Mouse (Mus musculus) megakaryocyte, adult 5-6 weeks (primary cell): ENCODE data around the gene Actr3. TPM values are rescaled to one million over a fixed set of nuclear protein-coding genes. Genes with fewer than 3 reads are reported as not detected.
A peak's percentile ranks its signal among the peaks of the same experiment; 100 is the strongest.
"Not testable (repeated sequence)": the region's sequence is repeated elsewhere in the genome, so short reads cannot be mapped to it uniquely, and the experiment has no call there.

Source experiments
- ATAC-seq: 2 replicates; pipeline ENCODE4 v1.8.0; 2016; ENCODE audit warnings: mild to moderate bottlenecking, inconsistent platforms; ENCODE audit not compliant: poor library complexity, severe bottlenecking
- total RNA-seq, 2 experiments: library from RNA; stranded (forward) in 1 of 2; stranded (reverse) in 1 of 2; fragments of 153-499, 151-499 nt in 1 of 2; fragments of 221-1000, 200-1000 nt in 1 of 2; gene quantifications; 2 replicates each; pipeline versions ENCODE4 v1.2.3 to v1.2.4; 2015 to 2017

The Actr3 gene
- total RNA-seq, 2 experiments from 2014 or later: 1,297 to 1,894 TPM

DNA sequence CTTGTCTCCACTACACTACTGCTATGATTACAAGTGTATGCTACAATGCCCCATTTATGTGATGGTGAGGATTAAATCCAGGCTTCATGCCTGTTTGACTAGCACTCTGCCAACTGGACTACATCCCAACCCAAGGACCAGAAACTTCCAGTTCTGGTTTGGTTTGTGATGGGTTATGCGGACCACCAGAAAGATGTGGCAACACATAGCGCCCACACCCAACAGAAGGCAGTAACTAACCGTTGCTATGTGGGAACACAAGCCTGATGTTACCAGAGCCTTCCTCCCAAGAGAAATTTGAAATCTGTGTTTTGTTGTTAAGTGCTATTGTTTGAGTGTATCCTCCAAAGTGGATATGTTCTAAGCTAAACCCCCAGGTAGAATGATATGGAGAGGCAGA, 4.0 kb upstream of the Actr3 start:
- no peak for ATAC-seq

- ATAC-seq: no peak
Observed at GRCm38 (mm10) chr1:125438826-125439225, 3.3 kb upstream of the Actr3 start.

DNA sequence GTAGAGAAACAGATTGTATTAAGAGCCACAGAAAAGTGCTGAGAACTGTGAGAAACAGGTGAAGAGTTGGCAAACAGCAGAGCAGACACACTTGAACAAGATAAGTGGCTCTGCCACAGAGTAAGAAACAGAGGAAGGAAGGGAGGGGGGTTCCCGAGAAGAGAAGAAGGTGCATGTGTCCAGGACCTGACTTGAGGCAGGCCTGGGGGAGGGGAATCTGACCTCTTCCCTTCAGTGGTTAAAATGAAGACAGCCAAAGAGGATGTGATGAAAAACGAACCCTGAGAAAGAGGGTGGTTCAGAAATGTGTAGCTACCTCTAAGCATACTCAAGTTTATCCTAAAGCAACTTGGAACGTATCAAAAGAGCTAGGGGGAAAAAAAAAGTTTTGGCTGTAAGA, 2.4 kb upstream of the Actr3 start:
- peak; percentile 13 for ATAC-seq

DNA sequence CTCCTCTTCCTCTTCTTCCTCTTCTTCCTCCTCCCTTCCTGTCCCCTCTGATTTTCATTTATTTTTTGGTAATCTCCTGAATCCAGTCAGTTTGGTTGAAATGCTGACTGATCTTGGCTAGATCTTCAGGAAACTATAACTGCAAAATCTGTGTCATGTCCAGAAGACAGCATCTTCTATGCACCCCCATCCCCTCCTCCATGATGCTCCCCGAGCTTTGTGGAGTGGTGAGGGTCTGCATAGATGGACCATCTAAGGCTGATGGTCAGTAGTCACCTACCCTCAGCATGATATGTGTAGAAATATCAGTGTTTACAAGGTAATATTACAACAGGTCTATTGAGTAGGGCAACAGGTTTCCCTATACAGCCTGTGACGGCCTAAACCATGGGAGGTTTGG, 1.6 kb upstream of the Actr3 start:
- ATAC-seq: no peak

- ATAC-seq: no peak
Observed at GRCm38 (mm10) chr1:125435018-125435368, 534 bp downstream of the Actr3 start.

DNA sequence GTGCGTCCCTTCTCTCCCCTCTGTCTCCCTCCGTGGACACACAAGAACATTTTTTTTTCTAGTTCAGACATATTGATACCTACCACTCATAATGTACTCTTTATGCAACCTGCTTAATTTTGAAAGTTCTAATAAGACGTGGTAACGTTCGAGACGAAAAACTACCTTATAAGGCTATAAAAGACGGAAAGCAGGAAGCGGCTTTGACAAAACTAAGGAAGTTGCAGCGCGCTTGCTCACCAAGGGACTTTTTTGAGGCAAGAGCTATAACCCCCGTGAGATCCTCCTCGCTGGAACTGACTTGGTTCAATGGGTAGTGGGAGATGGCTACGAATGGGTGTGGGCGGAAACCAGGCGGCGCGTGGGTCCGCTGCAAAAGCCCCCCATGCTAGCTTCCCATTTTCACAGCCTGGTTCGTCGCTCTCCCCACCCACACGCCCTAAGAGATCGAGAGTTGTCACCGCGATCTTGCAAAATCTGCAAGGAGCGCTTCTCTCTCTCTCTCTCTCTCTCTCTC, 984 bp downstream of the Actr3 start:
- ATAC-seq: peak; percentile 41

- no peak for ATAC-seq
Observed at GRCm38 (mm10) chr1:125431286-125431685, 4.2 kb downstream of the Actr3 start.

GRCm38 (mm10) chr1:125430737-125431136, 4.8 kb downstream of the Actr3 start:
- ATAC-seq: no peak

DNA sequence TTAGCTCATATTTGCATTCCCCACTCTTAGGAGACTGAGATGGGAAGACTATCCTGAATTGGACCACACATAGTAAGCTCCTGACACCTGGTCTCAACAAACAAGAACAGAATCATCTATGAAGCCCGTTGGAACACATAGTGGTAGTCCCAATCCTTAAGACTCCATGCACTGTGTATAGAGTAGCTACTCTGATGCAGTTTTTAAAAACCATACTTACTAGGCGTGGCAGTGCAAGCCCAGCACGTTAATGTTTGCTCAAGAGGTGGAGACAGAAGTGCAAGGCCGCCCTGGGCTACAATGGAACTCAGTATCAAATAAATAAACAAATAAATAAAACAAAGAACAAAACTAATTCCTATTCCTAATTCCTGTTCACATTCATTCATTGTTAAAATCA, 5.5 kb downstream of the Actr3 start:
- no peak for ATAC-seq

- no peak for ATAC-seq
Observed at GRCm38 (mm10) chr1:125428315-125428714, 7.2 kb downstream of the Actr3 start.

- peak; percentile 53 for ATAC-seq
Observed at GRCm38 (mm10) chr1:125426387-125427045, 9.0 kb downstream of the Actr3 start.

GRCm38 (mm10) chr1:125419906-125420305, 15.6 kb downstream of the Actr3 start:
- ATAC-seq: peak; percentile 86

DNA sequence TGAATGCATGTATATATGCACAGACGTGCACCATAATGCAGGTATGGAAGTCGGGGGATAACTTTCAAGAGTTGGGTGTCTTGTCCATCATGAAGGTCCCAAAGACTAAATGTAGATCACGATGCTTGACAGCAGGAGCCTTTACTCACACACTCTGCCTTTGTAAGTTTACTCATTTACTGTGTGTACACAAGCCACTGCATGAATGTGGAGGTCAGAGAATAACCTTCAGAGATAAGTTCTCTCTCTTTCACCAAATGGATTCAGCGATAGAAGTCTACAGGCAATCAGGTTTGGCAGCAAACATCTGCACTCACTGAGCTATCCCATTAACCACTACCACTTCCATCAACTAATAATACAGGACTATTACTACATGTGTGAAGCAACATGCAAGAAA, 16.8 kb downstream of the Actr3 start:
- ATAC-seq: no peak

DNA sequence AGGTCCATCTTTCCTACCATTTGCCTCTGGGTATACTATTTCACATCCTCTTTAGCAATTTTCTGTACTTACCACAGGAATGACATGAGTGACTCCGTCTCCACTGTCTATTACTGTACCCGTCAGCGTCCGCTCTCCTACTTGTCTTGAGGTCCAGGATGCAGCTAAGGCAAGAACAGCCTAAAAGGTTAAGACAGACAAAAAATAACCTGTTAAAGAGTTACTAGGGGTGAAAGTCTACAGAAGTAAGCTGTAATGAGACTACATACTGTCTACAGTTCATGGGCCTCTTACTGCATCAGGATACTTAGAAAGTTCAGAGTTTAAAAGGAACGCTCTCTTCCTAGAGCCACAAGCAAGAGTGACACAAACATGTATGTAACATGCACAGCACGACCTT, 28.3 kb downstream of the Actr3 start:
- no peak for ATAC-seq

DNA sequence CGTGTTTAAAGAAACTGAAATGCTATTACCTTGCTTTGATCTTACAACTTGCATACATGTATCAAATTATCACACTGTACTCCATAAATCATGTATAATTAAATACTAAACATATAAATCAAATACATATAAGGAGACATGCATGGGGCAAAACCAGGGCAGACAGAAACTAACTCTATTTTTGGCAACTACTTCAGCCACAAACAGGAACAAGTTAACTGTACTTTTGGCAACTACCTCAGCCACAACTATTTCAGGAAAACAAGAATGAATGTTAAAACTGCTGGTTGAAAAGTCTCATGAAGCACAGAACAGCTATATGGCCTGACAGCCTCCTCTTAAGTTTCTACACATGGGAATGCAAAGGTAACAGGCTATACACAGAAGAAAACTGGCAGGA, 40.1 kb downstream of the Actr3 start:
- ATAC-seq: no peak

- not testable (repeated sequence) for ATAC-seq
Observed at GRCm38 (mm10) chr1:125393324-125393723, 42.2 kb downstream of the Actr3 start.

GRCm38 (mm10) chr1:125390065-125390754, 45.3 kb downstream of the Actr3 start:
- ATAC-seq: peak; percentile 41; the same call in 1 of the 2 replicates

DNA sequence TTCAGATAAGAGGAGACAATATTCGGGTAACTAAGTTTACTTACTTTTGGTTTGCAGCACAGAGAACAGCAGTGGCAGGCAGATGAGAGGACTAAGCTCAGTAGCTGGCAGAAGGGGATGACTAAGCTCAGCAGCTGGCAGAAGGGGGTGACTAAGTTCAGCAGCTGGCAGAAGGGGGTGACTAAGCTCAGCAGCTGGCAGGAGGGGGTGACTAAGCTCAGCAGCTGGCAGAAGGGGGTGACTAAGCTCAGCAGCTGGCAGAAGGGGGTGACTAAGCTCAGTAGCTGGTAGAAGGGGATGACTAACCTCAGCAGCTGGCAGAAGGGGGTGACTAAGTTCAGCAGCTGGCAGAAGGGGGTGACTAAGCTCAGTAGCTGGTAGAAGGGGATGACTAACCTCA, 45.9 kb downstream of the Actr3 start:
- not testable (repeated sequence) for ATAC-seq

DNA sequence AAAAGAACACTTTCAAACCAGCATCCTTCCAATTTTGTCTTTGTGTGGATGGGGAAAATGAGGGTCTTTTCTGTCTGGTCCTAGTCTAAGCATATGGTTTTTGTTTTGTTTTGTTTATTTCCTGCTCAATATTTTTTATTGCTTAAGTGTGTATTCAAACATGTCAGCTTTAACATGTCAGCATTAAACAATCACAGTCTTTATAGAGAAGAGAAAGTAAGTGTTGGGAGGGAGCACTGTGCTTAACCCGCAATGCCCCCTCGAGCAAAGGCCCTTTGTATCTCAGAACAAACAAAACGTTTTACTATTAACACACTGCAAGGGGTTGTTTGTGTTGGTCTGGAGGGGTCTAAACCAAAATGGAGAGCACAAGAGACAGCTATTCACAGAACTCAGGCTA, 47.2 kb downstream of the Actr3 start:
- ATAC-seq: no peak

DNA sequence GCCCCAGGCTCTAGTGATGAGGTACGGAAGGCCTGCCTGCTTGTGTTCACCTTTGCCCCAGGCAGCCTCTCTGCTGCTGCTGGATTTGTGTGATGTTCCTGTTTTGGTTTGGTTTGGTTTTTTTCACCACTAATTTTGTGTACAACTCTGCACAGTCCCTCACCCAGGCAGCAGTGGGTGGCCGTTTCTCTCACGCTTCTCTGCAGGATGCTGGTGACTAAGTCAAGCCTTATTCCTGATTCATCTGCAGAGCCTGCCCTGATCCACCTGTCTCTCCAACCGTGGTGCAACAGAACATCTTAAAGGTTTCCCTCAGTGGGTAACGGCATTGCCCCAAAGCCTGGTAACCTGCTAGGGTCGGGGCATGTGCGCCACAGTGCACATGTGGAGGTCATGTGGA, 49.3 kb downstream of the Actr3 start:
- ATAC-seq: no peak

DNA sequence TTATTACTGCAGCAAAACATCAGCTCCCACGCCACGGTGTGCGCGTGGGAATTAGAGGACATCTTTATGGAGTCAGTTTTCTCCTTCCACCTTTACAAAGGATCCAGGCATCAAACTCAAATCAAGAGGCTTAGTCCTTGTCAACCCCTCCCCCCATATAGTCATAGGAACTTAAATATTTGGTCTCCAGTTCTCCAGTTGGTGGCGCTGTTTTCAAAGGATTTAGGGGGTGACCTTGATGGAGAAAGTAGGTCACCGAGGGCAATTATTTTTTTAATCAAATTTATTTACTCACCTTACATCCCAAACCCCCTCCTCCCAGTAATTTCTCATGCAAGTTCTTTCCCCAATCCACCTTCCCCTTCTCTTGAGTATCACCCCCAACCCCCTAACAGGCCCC, 52.9 kb downstream of the Actr3 start:
- ATAC-seq: peak; percentile 69

GRCm38 (mm10) chr1:125378889-125379288, 56.6 kb downstream of the Actr3 start:
- no peak for ATAC-seq
